Mouse (Mus musculus): ENCODE data around the gene Cnksr3. TPM values are rescaled to one million over a fixed set of nuclear protein-coding genes. Genes with fewer than 3 reads are reported as not detected.

The Cnksr3 gene
- total and polyA plus RNA-seq, 2 experiments from 2014 or later, result 2.0 to 3.5 TPM

DNA sequence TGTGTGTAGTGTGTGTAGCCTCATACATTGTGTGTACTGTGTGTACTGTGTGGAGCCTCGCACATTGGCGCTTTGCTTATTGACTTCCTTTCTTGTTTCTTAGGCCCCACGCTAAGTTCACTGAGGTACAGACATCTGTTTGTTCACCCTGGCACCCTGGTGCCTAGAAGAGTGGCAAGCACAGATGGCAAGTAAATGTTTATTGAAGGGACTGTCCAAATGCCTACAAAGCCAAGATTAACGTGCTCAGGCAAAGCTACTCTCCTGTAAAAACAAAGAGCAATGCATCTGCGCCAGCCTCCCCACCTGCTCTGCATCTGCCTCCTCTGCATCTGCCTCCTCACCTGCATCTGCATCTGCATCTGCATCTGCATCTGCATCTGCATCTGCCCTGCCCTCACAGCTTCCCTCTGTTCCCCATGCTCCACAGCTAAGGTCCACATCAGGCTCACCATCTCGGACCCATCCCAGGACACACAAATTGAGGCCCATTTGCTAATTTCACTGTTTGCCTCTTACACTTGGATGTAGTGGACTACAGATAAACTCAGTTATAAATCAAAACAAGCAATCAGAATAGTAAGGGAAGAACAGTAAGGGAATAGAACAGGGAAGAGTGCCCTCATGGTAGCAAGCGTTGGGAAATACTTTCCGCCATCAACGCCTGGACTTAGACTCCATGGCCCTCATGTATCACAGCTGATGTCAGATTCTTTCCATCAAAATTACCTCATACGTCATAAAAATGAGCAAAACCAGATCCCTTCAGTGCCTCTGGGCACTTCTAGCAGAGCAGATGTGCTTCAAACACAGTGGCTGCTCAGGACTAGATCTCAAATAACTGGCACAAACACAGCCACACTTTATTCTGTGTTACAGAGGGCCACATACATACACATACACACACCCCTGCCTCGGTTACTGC is 62.1 kb downstream of the Cnksr3 start:
- 88% methylated on average over 11 of the region's 11 CpGs for WGBS

DNA sequence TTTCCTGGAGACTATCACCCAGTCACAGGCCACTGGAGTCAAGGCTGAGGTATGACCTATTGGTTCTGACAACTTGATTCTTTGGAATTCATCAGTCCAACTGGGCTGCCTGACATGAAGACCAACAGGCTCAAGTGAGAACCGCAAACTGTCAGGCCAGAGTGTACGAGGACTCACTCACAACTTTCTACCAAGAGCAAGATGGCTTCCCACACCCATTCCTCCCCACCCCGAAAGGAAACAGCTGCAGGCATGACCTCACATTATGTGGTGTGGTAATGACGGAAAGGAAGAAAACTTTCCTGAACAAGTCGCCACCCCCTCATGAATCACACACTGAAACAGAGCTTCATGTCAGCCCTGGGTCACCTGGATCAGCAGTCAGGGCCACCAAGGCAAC is 66.4 kb downstream of the Cnksr3 start:
- Histone ChIP-seq H3K4me2 (ENCODE audit: low read depth) (no peak overlapping the region), H3K27me3 (ENCODE audit: insufficient read depth, low read length) (no peaks in the 10 kb centered on the region), H3K9me3 (ENCODE audit: low read length) (no peaks in the 10 kb centered on the region), H3K4me3 (ENCODE audit: low read depth, low read length) (no peak overlapping the region), H3K4me1 (ENCODE audit: insufficient read depth) (no peaks in the 10 kb centered on the region), H3K9ac (no peak overlapping the region), H3K27ac (ENCODE audit: low read depth, low read length) (no peak overlapping the region), H3K36me3 (ENCODE audit: insufficient read depth) (no peaks in the 10 kb centered on the region)
- 95% methylated on average over 5 of the region's 5 CpGs for WGBS
- no peak for TF ChIP-seq CTCF (IDR thresholded peaks at IDR 0.05; ENCODE audit: low read depth)
- ATAC-seq (no peak), DNase-seq (no peak)

More for the DNA sequence above, 62.1 kb downstream of the Cnksr3 start:
- Histone ChIP-seq H3K36me3 (ENCODE audit: insufficient read depth) (no peaks in the 10 kb centered on the region), H3K9ac (no peak overlapping the region), H3K9me3 (ENCODE audit: low read length) (no peaks in the 10 kb centered on the region), H3K4me1 (ENCODE audit: insufficient read depth) (no peaks in the 10 kb centered on the region), H3K4me3 (ENCODE audit: low read depth, low read length) (no peak overlapping the region), H3K27me3 (ENCODE audit: insufficient read depth, low read length) (no peaks in the 10 kb centered on the region), H3K4me2 (ENCODE audit: low read depth) (no peak overlapping the region), H3K27ac (ENCODE audit: low read depth, low read length) (no peak overlapping the region)
- no peak for DNase-seq
- TF ChIP-seq CTCF (IDR thresholded peaks at IDR 0.05; ENCODE audit: low read depth), result no peak
- no peak for ATAC-seq

GRCm38 (mm10) chr10:7144081-7144783 is 67.8 kb downstream of the Cnksr3 start:
- WGBS, result 50% methylated on average over 13 of the region's 13 CpGs
- H3K9me3 ChIP-seq (ENCODE audit: low read length), result no peaks in the 10 kb centered on the region

DNA sequence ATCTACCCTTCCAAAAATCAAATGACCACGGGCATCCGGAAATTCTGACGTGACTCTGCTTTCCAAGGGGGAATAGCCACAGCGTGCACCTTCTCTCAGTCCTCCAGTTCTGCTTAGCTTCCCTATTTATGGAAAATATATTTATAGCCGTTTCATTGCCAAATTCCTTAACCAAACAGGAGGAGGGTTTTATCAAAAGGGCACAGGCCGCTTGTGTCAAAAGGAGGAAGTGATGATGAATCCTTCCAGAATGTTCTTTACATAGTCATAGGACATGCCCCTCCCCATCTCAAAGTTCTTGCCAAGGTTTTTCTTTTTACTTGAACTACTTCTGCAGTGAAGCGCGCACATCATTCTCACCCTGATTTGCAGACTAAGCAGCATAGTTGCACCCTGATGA is 69.8 kb downstream of the Cnksr3 start:
- ATAC-seq, result no peak

More at GRCm38 (mm10) chr10:7144081-7144783, 67.8 kb downstream of the Cnksr3 start:
- DNase-seq (no peak), ATAC-seq (no peak)
- TF ChIP-seq CTCF (IDR thresholded peaks at IDR 0.05; ENCODE audit: low read depth), result no peak
- Histone ChIP-seq H3K9ac (no peak overlapping the region), H3K4me2 (ENCODE audit: low read depth) (no peak overlapping the region), H3K4me1 (ENCODE audit: insufficient read depth) (no peaks in the 10 kb centered on the region), H3K27ac (ENCODE audit: low read depth, low read length) (no peak overlapping the region), H3K27me3 (ENCODE audit: insufficient read depth, low read length) (no peaks in the 10 kb centered on the region), H3K4me3 (ENCODE audit: low read depth, low read length) (no peak overlapping the region), H3K36me3 (ENCODE audit: insufficient read depth) (no peaks in the 10 kb centered on the region)

DNA sequence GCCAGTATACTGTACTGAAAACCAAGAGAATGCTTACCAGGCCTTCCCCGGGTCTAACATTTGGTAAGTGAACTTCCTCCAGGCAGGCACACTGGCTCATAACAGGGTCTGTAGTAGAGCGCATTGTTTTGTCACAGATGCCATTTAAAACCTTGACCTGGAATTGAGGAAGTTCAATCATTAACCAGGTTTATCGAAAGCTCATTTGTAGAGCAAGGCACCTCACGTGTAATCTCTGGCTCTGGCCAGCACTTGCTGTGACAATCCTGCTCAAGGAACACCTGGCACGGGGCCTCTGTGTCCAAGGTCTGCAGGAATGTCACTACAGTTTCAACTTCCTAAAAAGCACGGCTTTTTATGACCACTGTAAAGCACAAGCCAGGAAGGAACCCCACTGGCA is 71.8 kb downstream of the Cnksr3 start:
- Histone ChIP-seq H3K4me3 (ENCODE audit: low read depth, low read length) (no peak overlapping the region), H3K27ac (ENCODE audit: low read depth, low read length) (no peak overlapping the region), H3K27me3 (ENCODE audit: insufficient read depth, low read length) (no peaks in the 10 kb centered on the region), H3K36me3 (ENCODE audit: insufficient read depth) (no peaks in the 10 kb centered on the region), H3K4me2 (ENCODE audit: low read depth) (no peak overlapping the region), H3K9me3 (ENCODE audit: low read length) (no peaks in the 10 kb centered on the region), H3K4me1 (ENCODE audit: insufficient read depth) (no peaks in the 10 kb centered on the region), H3K9ac (no peak overlapping the region)
- DNase-seq (no peak), ATAC-seq (no peak)
- 79% methylated on average over 6 of the region's 6 CpGs for WGBS
- TF ChIP-seq CTCF (IDR thresholded peaks at IDR 0.05; ENCODE audit: low read depth), result no peak

More for the DNA sequence above, 69.8 kb downstream of the Cnksr3 start:
- H3K9me3 ChIP-seq (ENCODE audit: low read length), result no peaks in the 10 kb centered on the region
- no peaks in the 10 kb centered on the region for H3K27me3 ChIP-seq (ENCODE audit: insufficient read depth, low read length)
- no peak overlapping the region for H3K9ac ChIP-seq
- H3K4me2 ChIP-seq (ENCODE audit: low read depth), result no peak overlapping the region
- no peak overlapping the region for H3K27ac ChIP-seq (ENCODE audit: low read depth, low read length)
- H3K4me1 ChIP-seq (ENCODE audit: insufficient read depth), result no peaks in the 10 kb centered on the region
- WGBS, result 92% methylated on average over 8 of the region's 8 CpGs
- no peak for TF ChIP-seq CTCF (IDR thresholded peaks at IDR 0.05; ENCODE audit: low read depth)
- H3K4me3 ChIP-seq (ENCODE audit: low read depth, low read length), result no peak overlapping the region
- no peak for DNase-seq
- H3K36me3 ChIP-seq (ENCODE audit: insufficient read depth), result no peaks in the 10 kb centered on the region

DNA sequence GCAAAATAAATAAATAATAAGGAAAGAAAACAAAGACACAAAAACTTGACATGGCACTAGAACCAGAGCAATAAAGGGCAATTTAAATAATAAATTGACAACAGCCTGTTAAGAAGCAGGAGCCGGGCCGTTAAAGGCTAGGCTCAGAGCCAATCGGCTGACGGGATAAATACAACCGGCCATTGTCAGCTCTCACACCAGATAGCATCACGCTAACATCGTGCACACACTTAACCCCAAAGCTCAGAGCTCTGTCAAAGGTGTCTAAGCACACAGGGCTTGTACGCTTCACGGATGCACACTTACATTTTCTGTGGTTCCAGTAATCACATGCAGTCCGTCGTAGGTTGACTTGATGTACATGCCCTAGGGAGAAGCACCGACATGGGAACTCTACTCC is 74.0 kb downstream of the Cnksr3 start:
- ATAC-seq, result no peak
- no peak overlapping the region for H3K27ac ChIP-seq (ENCODE audit: low read depth, low read length)
- no peaks in the 10 kb centered on the region for H3K4me1 ChIP-seq (ENCODE audit: insufficient read depth)
- no peak for TF ChIP-seq CTCF (IDR thresholded peaks at IDR 0.05; ENCODE audit: low read depth)
- no peak overlapping the region for H3K9ac ChIP-seq
- H3K4me2 ChIP-seq (ENCODE audit: low read depth), result no peak overlapping the region
- no peak for DNase-seq
- H3K36me3 ChIP-seq (ENCODE audit: insufficient read depth), result no peaks in the 10 kb centered on the region
- H3K27me3 ChIP-seq (ENCODE audit: insufficient read depth, low read length), result no peaks in the 10 kb centered on the region
- H3K9me3 ChIP-seq (ENCODE audit: low read length), result no peaks in the 10 kb centered on the region
- no peak overlapping the region for H3K4me3 ChIP-seq (ENCODE audit: low read depth, low read length)
- WGBS, result 38% methylated on average over 12 of the region's 12 CpGs

- H3K4me1 ChIP-seq (ENCODE audit: insufficient read depth), result no peaks in the 10 kb centered on the region
- WGBS, result 76% methylated on average over 2 of the region's 2 CpGs
- ATAC-seq, result no peak
- no peak overlapping the region for H3K9ac ChIP-seq
- no peaks in the 10 kb centered on the region for H3K36me3 ChIP-seq (ENCODE audit: insufficient read depth)
- no peaks in the 10 kb centered on the region for H3K9me3 ChIP-seq (ENCODE audit: low read length)
- no peak overlapping the region for H3K4me3 ChIP-seq (ENCODE audit: low read depth, low read length)
- H3K4me2 ChIP-seq (ENCODE audit: low read depth), result no peak overlapping the region
- no peak overlapping the region for H3K27ac ChIP-seq (ENCODE audit: low read depth, low read length)
- no peak for DNase-seq
- TF ChIP-seq CTCF (IDR thresholded peaks at IDR 0.05; ENCODE audit: low read depth), result no peak
- no peaks in the 10 kb centered on the region for H3K27me3 ChIP-seq (ENCODE audit: insufficient read depth, low read length)
Measured at GRCm38 (mm10) chr10:7135751-7136150, 76.3 kb downstream of the Cnksr3 start.

All from forebrain, postnatal 0 days (tissue).